Mouse (Mus musculus) bone marrow, adult 2 months (tissue): Measurements from ENCODE around the gene Trim71. TPM values are rescaled to one million over a fixed set of nuclear protein-coding genes. Genes with fewer than 3 reads are reported as not detected.

Source experiments
- H3K27ac ChIP-seq: fragments of 200-500 bp; 2 replicates; pipeline ENCODE4 v1.5.1; 2012; ENCODE audit warnings: low read depth, mild to moderate bottlenecking, control low read depth, inconsistent platforms, low read length; ENCODE audit not compliant: control insufficient read depth, poor library complexity, insufficient read depth
- H3K4me1 ChIP-seq: fragments of 200-500 bp; 2 replicates; pipeline ENCODE4 v1.6.1; 2011; ENCODE audit warnings: low read length; ENCODE audit not compliant: control insufficient read depth, insufficient read depth
- H3K4me3 ChIP-seq: fragments of 200-500 bp; replicated peaks from 2 replicates; pipeline ENCODE3; 2011; ENCODE audit warnings: mild to moderate bottlenecking, low read depth, low read length, control low read depth; ENCODE audit not compliant: control insufficient read depth
- CTCF ChIP-seq: fragments of 200-500 bp; IDR thresholded peaks from 2 replicates; pipeline ENCODE4 v1.5.1; 2011; ENCODE audit warnings: low read length, control low read depth; ENCODE audit not compliant: control insufficient read depth, insufficient read depth
- POLR2A ChIP-seq: fragments of 200-500 bp; IDR thresholded peaks from 2 replicates; pipeline ENCODE4 v1.6.1; 2011; ENCODE audit warnings: low read depth, mild to moderate bottlenecking, control low read depth, low read length, borderline replicate concordance; ENCODE audit not compliant: control insufficient read depth
- WGBS: fragments of 180-500 bp; shearing (Covaris S2); methylation state at CpG from one replicate; pipeline ENCODE4 v1.1.7; 2018; 5-methylcytosine and 5-hydroxymethylcytosine counted together
- polyA plus RNA-seq: library from polyadenylated mRNA; stranded (reverse); fragments of >200 nt; gene quantifications from 2 replicates; pipeline ENCODE4 v1.2.4, GENCODE M21; 2011; ENCODE audit warnings: low replicate concordance; ENCODE audit not compliant: missing spikeins, insufficient read depth, insufficient read length

The Trim71 gene
- polyA plus RNA-seq, 1 experiment = 4.1 TPM

DNA sequence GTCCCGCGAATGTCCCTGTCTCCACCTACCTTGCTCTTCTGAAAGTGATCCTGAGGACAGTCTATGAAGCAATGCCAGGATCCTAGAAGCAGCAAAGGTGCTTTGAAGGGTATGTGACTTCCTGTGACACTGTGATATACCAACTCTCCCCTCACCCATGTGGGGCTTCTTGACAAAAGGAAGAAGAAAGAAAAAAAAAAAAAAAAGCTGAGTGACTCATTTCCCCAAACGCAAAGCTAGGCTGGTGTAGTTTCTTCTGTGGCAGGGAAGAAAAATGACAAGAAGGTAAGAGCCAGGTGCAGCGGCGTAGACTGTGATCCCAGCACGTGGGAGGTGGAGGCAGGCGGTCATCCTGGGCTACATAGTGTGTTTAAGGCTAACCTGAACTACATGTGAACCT is 67.7 kb downstream of the Trim71 start:
- no peak overlapping the region for H3K27ac ChIP-seq
- no peaks in the 10 kb centered on the region for H3K4me1 ChIP-seq
- WGBS = 37% methylated on average over 7 of the region's 7 CpGs
- no peak overlapping the region for H3K4me3 ChIP-seq
- TF ChIP-seq POLR2A (no peak), CTCF (no peak)

DNA sequence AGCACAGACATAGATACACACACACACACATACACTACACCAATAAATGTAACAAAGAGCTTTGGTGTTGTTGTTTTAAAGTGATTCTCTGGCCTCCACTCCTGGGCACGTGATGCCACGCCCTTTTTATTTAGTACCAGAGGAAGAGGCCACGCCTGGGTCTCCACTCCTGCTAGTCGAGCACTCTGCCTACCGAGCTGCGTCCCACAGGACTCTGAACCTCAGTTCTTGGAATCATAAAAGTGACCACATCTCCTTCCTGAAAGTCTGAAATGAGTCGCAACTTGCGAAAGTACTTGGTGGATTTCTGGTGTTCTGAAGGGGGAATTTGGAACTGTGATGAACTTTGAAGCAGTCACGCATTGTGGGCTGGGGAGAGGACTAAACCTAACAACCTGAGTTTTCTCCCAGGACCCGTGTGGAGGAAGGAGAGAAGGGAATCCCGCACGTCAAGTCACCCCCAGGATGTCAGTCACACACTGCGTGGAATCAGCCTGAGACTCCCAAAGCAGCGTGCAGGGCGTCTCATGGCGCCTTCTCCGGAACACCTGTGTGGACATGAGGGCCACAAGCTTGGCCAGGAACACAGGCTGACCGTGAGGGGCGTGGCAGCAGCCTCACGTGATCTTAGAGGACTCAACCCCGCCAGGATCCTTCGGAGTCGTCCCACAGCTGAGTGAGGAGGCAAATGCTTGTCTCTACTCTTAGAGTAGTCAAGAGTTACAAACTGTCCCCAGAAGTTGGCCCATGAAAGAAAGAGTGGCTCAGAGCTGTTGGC is 76.5 kb downstream of the Trim71 start:
- Histone ChIP-seq H3K27ac (no peak overlapping the region), H3K4me3 (no peak overlapping the region), H3K4me1 (no peaks in the 10 kb centered on the region)
- TF ChIP-seq CTCF (no peak), POLR2A (no peak)
- WGBS = 63% methylated on average over 23 of the region's 23 CpGs

DNA sequence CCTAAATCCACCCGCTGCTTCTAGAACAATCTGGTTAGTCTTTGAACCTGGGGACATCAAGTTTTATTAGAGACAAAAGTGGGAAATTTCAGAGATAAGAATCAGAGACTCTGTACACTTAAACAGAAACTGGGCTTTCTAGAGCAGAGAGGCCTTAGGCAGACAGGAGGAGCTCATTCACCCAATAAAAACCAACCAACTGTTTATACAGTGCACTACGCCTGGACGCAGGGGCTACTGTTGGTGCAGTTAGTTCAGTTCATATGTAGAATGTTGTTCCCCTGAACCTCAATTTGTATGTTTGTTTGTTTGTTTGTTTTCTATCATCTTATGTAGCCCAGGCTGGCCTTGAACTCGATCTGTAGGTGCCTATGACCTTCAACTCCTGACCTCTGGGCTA is 77.4 kb downstream of the Trim71 start:
- H3K4me1 ChIP-seq = no peaks in the 10 kb centered on the region
- no peak for TF ChIP-seq POLR2A
- H3K4me3 ChIP-seq = no peak overlapping the region
- WGBS = 84% methylated on average over 4 of the region's 4 CpGs
- H3K27ac ChIP-seq = no peak overlapping the region

DNA sequence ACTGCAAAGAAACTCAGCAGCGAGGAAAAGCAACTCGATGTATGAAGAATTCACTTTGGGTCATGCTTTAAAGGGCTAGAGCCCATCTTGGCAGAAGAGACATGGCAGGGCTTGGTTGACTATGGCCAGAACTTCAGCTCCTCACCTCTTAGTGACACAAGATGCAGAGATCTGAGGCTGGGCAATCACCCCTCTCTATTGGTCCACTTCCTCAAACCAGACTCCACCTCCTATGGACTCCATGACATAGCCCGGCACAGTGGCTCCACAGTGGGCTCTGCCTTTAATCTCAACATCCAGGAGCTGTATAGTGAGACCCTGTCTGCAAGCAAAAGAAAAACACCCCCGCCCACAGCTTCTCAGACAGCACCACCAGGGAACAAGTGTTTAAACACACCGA is 79.4 kb downstream of the Trim71 start:
- H3K4me3 ChIP-seq = no peak overlapping the region
- 61% methylated on average over 5 of the region's 5 CpGs for WGBS

DNA sequence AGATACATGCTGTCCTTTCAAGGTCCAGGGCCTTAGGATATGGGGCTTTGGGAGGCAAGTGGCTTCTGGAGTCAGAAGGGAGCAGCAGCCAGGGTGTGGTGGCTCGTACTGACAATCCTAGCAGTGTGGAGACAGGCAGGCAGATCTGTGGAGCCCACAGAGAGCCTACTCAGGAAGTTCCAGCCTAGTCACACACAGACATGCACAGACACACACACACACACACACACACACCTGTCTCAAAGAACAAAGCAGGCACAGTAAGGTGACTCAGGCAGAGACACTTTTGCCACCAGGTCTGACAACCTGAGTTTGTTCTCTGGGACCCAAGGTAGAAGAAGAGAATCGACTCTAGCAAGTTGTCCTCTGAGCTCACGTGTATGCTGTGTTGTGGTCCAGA is 83.2 kb downstream of the Trim71 start:
- WGBS = 67% methylated on average over 3 of the region's 3 CpGs
- no peaks in the 10 kb centered on the region for H3K4me1 ChIP-seq
- TF ChIP-seq POLR2A (no peak), CTCF (no peak)

More for the DNA sequence above, 79.4 kb downstream of the Trim71 start:
- H3K4me1 ChIP-seq = no peaks in the 10 kb centered on the region
- TF ChIP-seq CTCF = no peak
- no peak for TF ChIP-seq POLR2A
- H3K27ac ChIP-seq = no peak overlapping the region

DNA sequence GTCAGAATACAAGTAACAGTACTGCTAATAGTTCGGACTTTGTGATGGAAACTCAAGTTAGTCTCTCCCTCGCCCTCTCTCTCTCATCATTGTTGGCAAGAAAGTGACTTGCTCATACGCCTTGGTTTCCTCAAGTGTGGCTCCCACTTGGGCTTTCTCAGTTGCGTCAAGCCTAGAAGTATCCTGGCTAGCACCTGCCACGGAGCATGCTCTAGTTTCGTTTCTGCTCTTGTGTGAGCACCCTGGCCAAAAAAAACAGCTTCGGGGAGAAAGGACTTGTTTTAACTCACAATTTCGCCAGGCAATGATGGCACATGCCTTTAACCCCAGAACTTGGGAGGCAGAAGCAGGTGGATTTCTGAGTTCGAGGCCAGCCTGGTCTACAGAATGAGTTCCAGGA is 87.2 kb downstream of the Trim71 start:
- no peaks in the 10 kb centered on the region for H3K4me1 ChIP-seq
- H3K27ac ChIP-seq = no peak overlapping the region
- H3K4me3 ChIP-seq = no peak overlapping the region
- TF ChIP-seq CTCF (no peak), POLR2A (no peak)
- 84% methylated on average over 9 of the region's 9 CpGs for WGBS

More for the DNA sequence above, 83.2 kb downstream of the Trim71 start:
- Histone ChIP-seq H3K27ac (no peak overlapping the region), H3K4me3 (no peak overlapping the region)

DNA sequence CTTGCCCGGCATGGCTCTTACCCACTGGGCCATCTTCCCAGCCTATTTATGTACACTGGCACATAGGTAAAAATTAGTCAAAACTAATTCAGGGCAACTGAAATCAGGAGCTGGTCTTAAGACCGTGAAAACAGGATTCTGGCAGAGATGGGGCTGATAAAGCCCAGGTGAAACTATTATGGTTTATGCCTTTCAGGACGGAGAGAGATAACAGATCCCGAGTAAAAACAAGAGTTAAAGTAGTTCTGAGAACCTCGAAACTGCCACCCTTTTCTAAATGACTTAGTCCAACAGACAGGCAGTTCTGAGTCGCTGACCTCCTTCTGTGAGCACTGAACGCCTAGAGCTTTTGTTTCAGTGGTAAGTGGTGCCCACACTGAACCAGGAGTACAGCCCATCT is 92.3 kb downstream of the Trim71 start:
- TF ChIP-seq POLR2A = no peak
- TF ChIP-seq CTCF = no peak
- WGBS = 85% methylated on average over 7 of the region's 7 CpGs
- no peaks in the 10 kb centered on the region for H3K4me1 ChIP-seq
- H3K27ac ChIP-seq = no peak overlapping the region
- no peak overlapping the region for H3K4me3 ChIP-seq

DNA sequence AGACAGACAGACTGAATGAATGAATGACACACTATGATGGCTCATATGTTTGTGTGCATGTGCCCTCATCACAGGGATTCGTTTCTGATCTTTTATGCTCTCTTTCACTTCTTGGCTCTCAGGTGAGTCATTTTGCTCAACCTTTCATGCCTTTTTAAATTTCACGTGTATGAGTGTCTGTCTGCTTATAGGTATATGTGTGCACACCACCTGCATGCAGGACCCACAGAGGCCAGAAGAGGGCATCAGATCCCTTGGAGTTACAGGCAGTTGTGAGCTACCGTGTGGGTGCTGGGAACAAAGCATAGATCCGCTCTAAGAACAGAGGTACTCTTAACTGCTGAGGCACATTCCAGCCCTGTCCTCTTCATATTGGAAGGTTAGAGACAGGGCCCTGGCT is 95.5 kb downstream of the Trim71 start:
- H3K27ac ChIP-seq = no peak overlapping the region
- no peak overlapping the region for H3K4me3 ChIP-seq
- H3K4me1 ChIP-seq = no peaks in the 10 kb centered on the region
- WGBS = 85% methylated on average over 4 of the region's 4 CpGs
- no peak for TF ChIP-seq POLR2A
- TF ChIP-seq CTCF = no peak; the same call in 1 of the 2 replicates

DNA sequence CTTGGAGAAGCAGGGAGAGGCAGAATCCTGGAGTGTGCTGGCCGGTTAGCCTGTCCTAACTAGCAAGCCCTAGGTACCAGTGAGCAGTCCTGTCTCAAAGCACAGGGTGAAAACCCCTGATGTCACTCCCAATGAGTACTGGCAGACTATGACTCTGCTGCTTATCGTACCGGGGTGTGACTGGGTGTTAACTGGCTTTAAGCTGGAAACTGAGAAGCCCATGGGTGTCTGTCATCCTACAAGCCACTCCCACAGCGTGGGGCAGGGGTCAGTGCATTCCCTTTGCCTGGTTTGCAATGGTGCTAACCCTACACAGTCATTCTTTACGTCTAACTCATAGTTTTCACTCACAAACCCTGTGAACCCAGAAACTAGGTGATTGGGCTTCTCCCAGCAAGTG is 96.0 kb downstream of the Trim71 start:
- H3K27ac ChIP-seq = no peak overlapping the region
- WGBS = 80% methylated on average over 5 of the region's 5 CpGs
- no peaks in the 10 kb centered on the region for H3K4me1 ChIP-seq
- no peak overlapping the region for H3K4me3 ChIP-seq
- TF ChIP-seq POLR2A = no peak
- TF ChIP-seq CTCF = no peak
